Mouse (Mus musculus): ENCODE measurements around the gene Ankrd11.

DNA sequence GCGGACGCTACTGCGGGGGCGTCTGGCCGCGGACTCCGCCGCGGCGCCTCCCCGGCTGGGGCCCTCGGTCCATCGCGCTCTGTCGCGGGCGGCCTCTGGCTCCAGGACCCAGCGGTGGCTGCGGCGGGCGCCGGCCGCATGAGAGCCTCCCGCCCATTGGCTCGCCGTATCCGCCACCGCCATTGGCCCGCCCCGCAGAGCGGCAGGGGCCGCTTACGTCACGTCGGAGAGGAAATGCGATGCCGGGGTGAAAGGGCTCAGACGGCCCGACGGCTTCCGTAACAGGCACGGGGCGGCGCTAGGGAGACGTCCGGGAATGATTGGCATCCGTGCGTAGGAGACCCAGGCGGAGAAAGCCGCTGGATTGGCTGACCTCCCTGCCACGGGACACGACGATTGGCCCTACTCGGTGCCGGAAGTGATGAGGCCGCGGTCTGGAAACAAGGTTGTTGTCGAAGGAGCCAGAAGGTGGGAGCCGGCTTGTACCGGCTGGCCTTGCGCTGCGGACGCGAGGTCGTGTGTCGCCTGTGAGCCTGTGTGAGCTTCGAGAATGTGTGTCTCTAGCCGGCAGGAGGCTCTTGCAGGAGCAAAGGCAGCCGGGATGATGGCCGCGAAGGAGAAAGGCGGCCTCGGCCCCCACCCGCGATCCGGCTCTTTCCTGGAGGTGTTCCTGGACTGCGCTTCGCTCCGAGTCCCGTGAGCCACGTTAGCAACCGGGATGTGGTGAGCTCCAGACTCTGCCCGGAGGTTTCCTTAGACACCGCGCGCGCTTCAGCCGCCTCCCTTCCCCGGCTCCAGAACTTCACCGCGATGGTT is at the start of gene Ankrd11:
- TF ChIP-seq MAX (IDR thresholded peaks at IDR 0.05) (no peak), CTCF (IDR thresholded peaks at IDR 0.05; ENCODE audit: control insufficient read depth, insufficient read depth, insufficient read length) (no peak), CEBPB (IDR thresholded peaks at IDR 0.05; ENCODE audit: low read depth) (no peak), USF1 (IDR thresholded peaks at IDR 0.05; ENCODE audit: low read depth) (no peak), MYOD1 (IDR thresholded peaks at IDR 0.05; ENCODE audit: control insufficient read depth, insufficient read length, low read depth) (no peak)

Measured in C2C12 (cell line).